Mouse (Mus musculus) ES-E14 (cell line): Measurements from ENCODE around the gene Trp53tg5.

Experiments used
- CHD2 ChIP-seq: IDR thresholded peaks from 2 replicates; pipeline ENCODE4 v1.6.1; 2014; ENCODE audit warnings: mild to moderate bottlenecking, low read depth, low read length, inconsistent platforms
- HCFC1 ChIP-seq: IDR thresholded peaks from 2 replicates; pipeline ENCODE4 v1.6.1; 2012; ENCODE audit warnings: low read length, inconsistent platforms, borderline replicate concordance; ENCODE audit not compliant: insufficient read depth

DNA sequence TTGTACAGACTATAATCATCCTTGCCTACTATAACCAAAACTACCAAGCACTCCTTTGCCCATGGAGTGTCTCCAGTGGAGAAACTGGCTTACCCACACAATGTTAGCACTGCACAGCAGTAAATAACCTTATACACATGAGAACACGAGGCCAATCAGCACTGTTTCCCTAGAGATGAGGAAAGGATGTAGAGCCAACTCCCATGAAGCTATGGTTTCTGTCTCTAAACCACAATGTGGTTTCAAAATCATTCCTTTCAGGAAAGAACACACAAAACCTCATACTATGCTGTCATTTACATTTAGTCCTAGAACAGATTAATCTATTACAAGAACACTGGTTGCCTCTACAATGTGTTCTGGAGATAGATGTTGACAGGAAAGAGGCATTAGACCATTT, 22.8 kb upstream of the Trp53tg5 start:
- TF ChIP-seq HCFC1 (no peak), CHD2 (no peak)
